ENCODE assay signal across 20 mouse cellular contexts in genomic region chr3:37789711-37790110, GRCm38 (mm10).
DNase-seq lines count a peak whose midpoint lies in the region; ATAC-seq and TF ChIP-seq lines count a peak whose summit lies in the region.
"Had no signal": no experiment of that assay in that cellular context is flagged by ENCODE, and none has a peak within 500 bp of the region (broad histone marks: within the 10 kb centered on the region; RNA-seq: fewer than 3 reads in every experiment).

No protein-coding gene starts in this region.

- no peak overlapping the region for H3K4me3 ChIP-seq in embryonic facial prominence, embryonic 11.5 days (ENCODE audit: low read depth, low read length)
- no peak overlapping the region for H3K4me3 ChIP-seq in intestine, embryonic 15.5 days (replicated peaks)
- no peak overlapping the region for H3K4me3 ChIP-seq in limb, embryonic 15.5 days
- H3K4me3 ChIP-seq: left cerebral cortex, adult 2 months; liver, embryonic 12.5 days; lung, embryonic 15.5 days had no signal

- H3K27ac ChIP-seq in embryonic facial prominence, embryonic 11.5 days (replicated peaks; ENCODE audit: low read depth, low read length), result no peak overlapping the region
- no peak overlapping the region for H3K27ac ChIP-seq in intestine, embryonic 15.5 days
- peak overlapping the region; percentile 84 for H3K27ac ChIP-seq in limb, embryonic 15.5 days
- H3K27ac ChIP-seq: hindbrain, postnatal 0 days; left cerebral cortex, adult 2 months; liver, embryonic 12.5 days; lung, embryonic 15.5 days had no signal

- no peak for TF ChIP-seq CTCF in brain, embryonic 14.5 days (IDR thresholded peaks at IDR 0.05; ENCODE audit: borderline replicate concordance, extremely low read depth, insufficient read depth, insufficient read length)

- no peaks in the 10 kb centered on the region for H3K27me3 ChIP-seq in embryonic facial prominence, embryonic 11.5 days (ENCODE audit: control insufficient read depth, insufficient read depth, low read length)
- H3K27me3 ChIP-seq in intestine, embryonic 15.5 days (replicated peaks), result no peaks in the 10 kb centered on the region
- no peaks in the 10 kb centered on the region for H3K27me3 ChIP-seq in limb, embryonic 15.5 days
- H3K27me3 ChIP-seq: lung, embryonic 15.5 days had no signal

- no peaks in the 10 kb centered on the region for H3K4me1 ChIP-seq in embryonic facial prominence, embryonic 11.5 days (ENCODE audit: control insufficient read depth, insufficient read depth, low read length)
- peaks cover 18% of the 10 kb centered on the region for H3K4me1 ChIP-seq in intestine, embryonic 15.5 days (replicated peaks)
- peaks cover 38% of the 10 kb centered on the region for H3K4me1 ChIP-seq in limb, embryonic 15.5 days
- H3K4me1 ChIP-seq: liver, embryonic 12.5 days had no signal

- peak; percentile 24 for DNase-seq in brain, embryonic 14.5 days (ENCODE audit: low read depth)
- peak; percentile 50 for DNase-seq in embryonic facial prominence, embryonic 11.5 days (ENCODE audit: low spot score)
- DNase-seq in ovary, postnatal 14 days (ENCODE audit: low spot score), result no peak
- DNase-seq in B cell, adult 2 months, result no peak
- DNase-seq: cerebellum, adult 9-11 months; heart, postnatal 4 days; midbrain, embryonic 14.5 days; retina, postnatal 1 day; thymus, adult 2 months had no signal

- no peak overlapping the region for H3K4me2 ChIP-seq in embryonic facial prominence, embryonic 11.5 days (ENCODE audit: low read depth, low read length)
- peak overlapping the region; percentile 19; the same call in 1 of the 2 replicates for H3K4me2 ChIP-seq in intestine, embryonic 15.5 days (replicated peaks)
- H3K4me2 ChIP-seq in limb, embryonic 15.5 days, result no peak overlapping the region
- H3K4me2 ChIP-seq: heart, embryonic 11.5 days; liver, embryonic 12.5 days; lung, embryonic 15.5 days had no signal

- 49% methylated on average over 7 of the region's 7 CpGs for WGBS in embryonic facial prominence, embryonic 11.5 days
- WGBS in intestine, embryonic 15.5 days, result 49% methylated on average over 7 of the region's 7 CpGs
- WGBS in limb, embryonic 15.5 days, result 23% methylated on average over 7 of the region's 7 CpGs

- no peaks in the 10 kb centered on the region for H3K36me3 ChIP-seq in embryonic facial prominence, embryonic 11.5 days (replicated peaks; ENCODE audit: control insufficient read depth, insufficient read depth, low read depth, low read length)
- no peaks in the 10 kb centered on the region for H3K36me3 ChIP-seq in intestine, embryonic 15.5 days
- H3K36me3 ChIP-seq in limb, embryonic 15.5 days, result no peaks in the 10 kb centered on the region
- H3K36me3 ChIP-seq: G1E; liver, embryonic 12.5 days; lung, embryonic 15.5 days had no signal

- H3K9me3 ChIP-seq in embryonic facial prominence, embryonic 11.5 days (replicated peaks; ENCODE audit: control insufficient read depth, low read length), result no peaks in the 10 kb centered on the region
- H3K9me3 ChIP-seq in intestine, embryonic 15.5 days, result no peaks in the 10 kb centered on the region
- no peaks in the 10 kb centered on the region for H3K9me3 ChIP-seq in limb, embryonic 15.5 days
- H3K9me3 ChIP-seq: G1E; liver, embryonic 12.5 days; lung, embryonic 15.5 days had no signal

- no peak for ATAC-seq in embryonic facial prominence, embryonic 11.5 days (replicated peaks; ENCODE audit: insufficient number of reproducible peaks, low FRiP score, low TSS enrichment, low read depth)
- peak; percentile 27; the same call in 1 of the 2 replicates for ATAC-seq in intestine, embryonic 15.5 days
- no peak for ATAC-seq in limb, embryonic 15.5 days (ENCODE audit: insufficient number of reproducible peaks, low FRiP score, low TSS enrichment, low read depth)
- no peak for ATAC-seq in inflammation-experienced regulatory T-cells, adult 6 months
- ATAC-seq: CD4-positive, CD25-positive, alpha-beta regulatory T cell, adult 4 months; forebrain, embryonic 16.5 days; hindbrain, postnatal 0 days; liver, embryonic 12.5 days had no signal

- no peak overlapping the region for H3K9ac ChIP-seq in embryonic facial prominence, embryonic 11.5 days (replicated peaks; ENCODE audit: low read length)
- H3K9ac ChIP-seq in intestine, embryonic 15.5 days, result no peak overlapping the region
- no peak overlapping the region for H3K9ac ChIP-seq in limb, embryonic 15.5 days
- H3K9ac ChIP-seq: liver, embryonic 12.5 days; lung, embryonic 15.5 days had no signal

- no peak for TF ChIP-seq POLR2A in brain, embryonic 14.5 days (IDR thresholded peaks at IDR 0.05; ENCODE audit: borderline replicate concordance, extremely low read depth, insufficient read depth, insufficient read length, poor library complexity, severe bottlenecking)

Comparison
In these comparisons a context has a peak if more than half of its experiments do, and no peak if none do; other contexts are left out.
1. DNase-seq: peak in brain, embryonic 14.5 days (single experiment) and embryonic facial prominence, embryonic 11.5 days (single experiment); none in ovary, postnatal 14 days (single experiment) and B cell, adult 2 months (0 of 2).